Mouse (Mus musculus) neural tube, embryonic 15.5 days (tissue): ENCODE results near the gene Stx6. TPM values are rescaled to one million over a fixed set of nuclear protein-coding genes. Genes with fewer than 3 reads are reported as not detected.

Experiments used
- ATAC-seq: fragments of 200-750 bp; cut with Nextera tagmentation; 2 replicates; pipeline ENCODE4 v1.8.0; 2017; ENCODE audit warnings: mild to moderate bottlenecking, moderate TSS enrichment, moderate library complexity; ENCODE audit not compliant: low FRiP score
- H3K27ac ChIP-seq: fragments of 300-500 bp; sonication (generic); replicated peaks from 2 replicates; pipeline ENCODE4 v1.5.1; 2015; ENCODE audit warnings: mild to moderate bottlenecking, inconsistent platforms
- H3K27me3 ChIP-seq: fragments of 300-500 bp; sonication (generic); replicated peaks from 2 replicates; pipeline ENCODE4 v1.6.1; 2015; ENCODE audit warnings: inconsistent platforms
- H3K36me3 ChIP-seq: fragments of 300-500 bp; sonication (generic); 2 replicates; pipeline ENCODE4 v1.6.1; 2015; ENCODE audit warnings: inconsistent platforms
- H3K4me1 ChIP-seq: fragments of 300-500 bp; sonication (generic); 2 replicates; pipeline ENCODE4 v1.6.1; 2015; ENCODE audit warnings: inconsistent platforms
- H3K4me2 ChIP-seq: fragments of 300-500 bp; sonication (generic); 2 replicates; pipeline ENCODE4 v1.6.1; 2015; ENCODE audit warnings: inconsistent platforms, mild to moderate bottlenecking, moderate library complexity
- H3K4me3 ChIP-seq: fragments of 300-500 bp; sonication (generic); replicated peaks from 2 replicates; pipeline ENCODE4 v1.5.1; 2015; ENCODE audit warnings: mild to moderate bottlenecking, inconsistent platforms
- H3K9ac ChIP-seq: fragments of 300-500 bp; sonication (generic); replicated peaks from 2 replicates; pipeline ENCODE4 v1.6.1; 2015; ENCODE audit warnings: mild to moderate bottlenecking, inconsistent platforms
- H3K9me3 ChIP-seq: fragments of 300-500 bp; sonication (generic); replicated peaks from 2 replicates; pipeline ENCODE4 v1.6.1; 2016; ENCODE audit warnings: inconsistent platforms
- WGBS: fragments of 180-500 bp; shearing (Covaris S2); methylation state at CpG from one replicate; pipeline ENCODE4 v1.1.7; 2015; ENCODE audit warnings: mixed read lengths; 5-methylcytosine and 5-hydroxymethylcytosine counted together
- polyA plus RNA-seq: library from polyadenylated mRNA; unstranded; fragments of >200 nt; fragmentation: Nextera tagmentation; extraction: Ambion mirVana; gene quantifications from 2 replicates; pipeline ENCODE4 v1.2.1, GENCODE M21; 2015

The Stx6 gene
- polyA plus RNA-seq, 1 experiment from 2014 or later: 102 TPM

DNA sequence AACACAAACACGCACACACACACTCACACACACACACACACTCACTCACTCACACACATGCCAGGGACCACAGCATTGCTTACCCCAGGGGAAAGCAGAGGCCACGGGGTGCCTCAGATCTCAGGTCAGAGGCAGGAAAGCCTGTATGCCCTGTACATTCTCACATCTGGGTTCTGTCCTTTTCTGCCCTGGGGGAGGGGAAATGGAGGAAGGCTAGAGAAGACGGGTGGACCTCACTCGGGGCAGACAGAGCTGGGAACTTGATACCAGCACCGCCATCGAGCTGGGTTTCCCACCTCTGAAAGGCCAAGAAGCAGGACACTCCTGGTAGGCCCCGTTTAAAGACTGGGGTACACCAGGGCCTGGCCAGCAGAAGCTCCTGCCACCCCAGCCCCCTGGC is 52.5 kb downstream of the Stx6 start:
- H3K9me3 ChIP-seq: no peaks in the 10 kb centered on the region

DNA sequence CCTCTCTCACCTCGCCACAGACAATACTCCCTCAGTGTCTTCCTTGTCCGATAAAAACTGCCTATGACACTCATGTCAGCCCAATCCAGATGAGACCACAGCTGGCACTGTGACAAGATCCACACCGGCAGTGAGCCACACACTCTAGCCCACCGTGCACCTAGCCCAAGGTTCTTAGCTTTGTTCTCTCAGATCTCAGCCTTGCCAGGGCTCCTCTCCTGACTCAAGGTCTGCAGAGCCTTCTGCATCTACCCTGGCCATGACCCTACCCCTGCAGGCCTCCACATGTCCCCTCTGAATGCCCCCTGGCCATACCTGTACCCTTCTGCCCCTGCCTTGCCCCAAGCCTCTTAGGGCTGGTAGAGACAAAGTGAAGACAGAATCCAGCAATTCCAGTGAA is 53.6 kb downstream of the Stx6 start:
- Histone ChIP-seq H3K27ac (peak overlapping the region; percentile 68), H3K4me2 (no peak overlapping the region), H3K27me3 (no peaks in the 10 kb centered on the region), H3K9ac (0 out of 2 replicates have a peak overlapping the region, but pooled peaks have one; percentile 23), H3K4me3 (no peak overlapping the region), H3K9me3 (no peaks in the 10 kb centered on the region), H3K4me1 (peaks cover 62% of the 10 kb centered on the region), H3K36me3 (peaks cover 7% of the 10 kb centered on the region; the same call in 1 of the 2 replicates)
- 0 out of 2 replicates have a peak, but pooled peaks have one; percentile 1 for ATAC-seq
- 32% methylated on average over 4 of the region's 4 CpGs for WGBS

More for the DNA sequence above, 52.5 kb downstream of the Stx6 start:
- 61% methylated on average over 7 of the region's 7 CpGs for WGBS
- Histone ChIP-seq H3K27me3 (no peaks in the 10 kb centered on the region), H3K9ac (no peak overlapping the region), H3K4me1 (peaks cover 57% of the 10 kb centered on the region), H3K36me3 (peaks cover 10% of the 10 kb centered on the region; the same call in 1 of the 2 replicates), H3K4me3 (no peak overlapping the region), H3K27ac (peak overlapping the region; percentile 54; the same call in 1 of the 2 replicates), H3K4me2 (no peak overlapping the region)
- ATAC-seq: no peak

DNA sequence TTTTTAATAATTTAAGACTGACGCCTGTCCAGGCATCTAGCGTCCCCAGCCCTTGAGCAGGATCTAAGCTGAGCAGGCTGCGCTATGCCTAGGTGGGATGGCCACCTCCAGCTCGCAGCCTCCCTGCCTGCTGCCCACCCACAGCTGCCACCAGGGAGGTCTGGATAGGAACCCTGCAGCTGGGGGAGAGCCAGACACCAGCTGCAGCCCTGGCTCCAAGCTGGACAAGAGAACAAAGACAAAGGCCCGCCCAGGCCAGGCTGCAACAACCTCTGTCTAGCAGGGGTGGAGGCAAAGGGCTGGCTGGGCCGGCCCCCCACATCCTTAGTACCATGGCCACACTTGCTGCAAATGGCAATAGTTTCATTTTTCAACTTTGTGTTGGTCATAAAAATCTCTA is 54.0 kb downstream of the Stx6 start:
- H3K4me1 ChIP-seq: peaks cover 63% of the 10 kb centered on the region
- H3K9ac ChIP-seq: 0 out of 2 replicates have a peak overlapping the region, but pooled peaks have one; percentile 23

DNA sequence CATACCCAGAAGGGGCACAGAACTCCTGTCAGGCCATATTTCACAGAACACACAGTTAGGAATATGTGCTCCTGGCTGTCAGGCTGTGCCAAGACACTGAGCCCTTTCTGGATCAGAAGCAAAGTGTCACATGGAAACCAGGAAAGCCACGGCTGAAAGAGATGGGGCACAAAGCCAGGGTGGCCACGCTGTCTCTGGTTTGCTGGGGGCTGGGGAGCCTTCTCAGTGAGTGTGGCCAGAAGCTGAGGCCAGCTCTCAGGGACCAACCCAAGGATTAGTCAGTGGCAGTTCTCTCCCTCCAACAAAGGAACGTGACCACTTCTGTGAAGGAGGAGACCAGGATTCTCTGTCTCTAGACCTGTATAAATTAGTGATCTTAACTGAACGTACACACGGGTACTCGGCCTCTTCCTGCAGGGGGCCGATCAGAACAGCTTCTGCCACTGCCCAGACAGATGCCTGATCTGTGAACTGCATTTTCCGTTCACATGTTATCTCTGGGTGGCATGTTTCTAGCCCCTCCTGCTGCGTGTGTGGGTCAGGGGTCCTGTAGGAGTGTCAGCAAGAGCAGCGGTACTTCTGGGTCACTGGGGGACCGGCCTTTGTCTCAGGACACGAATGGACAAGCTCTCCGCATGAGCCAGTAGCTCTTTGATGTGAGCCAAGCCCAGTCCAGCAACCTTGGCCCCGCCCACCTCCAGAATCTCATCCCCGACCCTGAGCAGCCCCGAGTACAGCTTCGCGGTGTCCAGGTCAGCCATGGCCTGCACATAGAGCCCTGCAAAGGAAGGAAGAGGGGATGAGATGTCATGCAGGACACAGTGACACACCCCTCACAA is 54.6 kb downstream of the Stx6 start:
- peak overlapping the region; percentile 68 for H3K27ac ChIP-seq
- no peaks in the 10 kb centered on the region for H3K27me3 ChIP-seq
- no peaks in the 10 kb centered on the region for H3K9me3 ChIP-seq
- no peak overlapping the region; the same call in 1 of the 2 replicates for H3K9ac ChIP-seq
- WGBS: 10% methylated on average over 18 of the region's 18 CpGs
- peak overlapping the region; percentile 28 for H3K4me2 ChIP-seq
- peak; percentile 42; the same call in 1 of the 2 replicates for ATAC-seq
- peaks cover 63% of the 10 kb centered on the region for H3K4me1 ChIP-seq
- no peaks in the 10 kb centered on the region for H3K36me3 ChIP-seq
- no peak overlapping the region for H3K4me3 ChIP-seq

More for the DNA sequence above, 54.0 kb downstream of the Stx6 start:
- Histone ChIP-seq H3K4me3 (no peak overlapping the region), H3K9me3 (no peaks in the 10 kb centered on the region), H3K27me3 (no peaks in the 10 kb centered on the region), H3K27ac (peak overlapping the region; percentile 68), H3K4me2 (no peak overlapping the region), H3K36me3 (peaks cover 3% of the 10 kb centered on the region; the same call in 1 of the 2 replicates)
- peak; percentile 48 for ATAC-seq
- WGBS: 5% methylated on average over 6 of the region's 6 CpGs

DNA sequence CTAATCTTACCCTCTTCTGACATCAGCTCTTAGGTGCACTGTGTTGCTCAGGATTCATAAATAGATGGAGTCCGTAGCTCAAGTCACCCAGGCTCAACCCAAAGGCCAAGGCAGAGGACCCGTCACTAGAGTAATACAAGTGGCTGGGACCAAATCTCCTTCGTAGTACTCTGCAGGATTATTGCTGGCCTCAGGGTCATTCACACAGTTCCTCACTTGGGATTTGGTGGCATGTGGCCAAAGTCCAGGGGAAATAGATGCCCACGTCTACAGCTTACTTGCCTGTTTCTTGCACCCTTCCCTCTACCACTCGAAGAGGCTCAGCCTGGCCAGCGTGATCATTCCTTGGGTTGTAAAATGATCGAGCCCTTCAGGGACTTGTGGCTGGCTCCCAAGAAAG is 55.4 kb downstream of the Stx6 start:
- no peaks in the 10 kb centered on the region for H3K9me3 ChIP-seq
- no peak overlapping the region for H3K27ac ChIP-seq
- no peak overlapping the region for H3K4me3 ChIP-seq
- H3K36me3 ChIP-seq: no peaks in the 10 kb centered on the region
- no peaks in the 10 kb centered on the region for H3K27me3 ChIP-seq
- H3K4me2 ChIP-seq: 0 out of 2 replicates have a peak overlapping the region, but pooled peaks have one; percentile 28
- peaks cover 63% of the 10 kb centered on the region for H3K4me1 ChIP-seq
- ATAC-seq: no peak
- WGBS: 59% methylated on average over 7 of the region's 7 CpGs
- no peak overlapping the region for H3K9ac ChIP-seq

DNA sequence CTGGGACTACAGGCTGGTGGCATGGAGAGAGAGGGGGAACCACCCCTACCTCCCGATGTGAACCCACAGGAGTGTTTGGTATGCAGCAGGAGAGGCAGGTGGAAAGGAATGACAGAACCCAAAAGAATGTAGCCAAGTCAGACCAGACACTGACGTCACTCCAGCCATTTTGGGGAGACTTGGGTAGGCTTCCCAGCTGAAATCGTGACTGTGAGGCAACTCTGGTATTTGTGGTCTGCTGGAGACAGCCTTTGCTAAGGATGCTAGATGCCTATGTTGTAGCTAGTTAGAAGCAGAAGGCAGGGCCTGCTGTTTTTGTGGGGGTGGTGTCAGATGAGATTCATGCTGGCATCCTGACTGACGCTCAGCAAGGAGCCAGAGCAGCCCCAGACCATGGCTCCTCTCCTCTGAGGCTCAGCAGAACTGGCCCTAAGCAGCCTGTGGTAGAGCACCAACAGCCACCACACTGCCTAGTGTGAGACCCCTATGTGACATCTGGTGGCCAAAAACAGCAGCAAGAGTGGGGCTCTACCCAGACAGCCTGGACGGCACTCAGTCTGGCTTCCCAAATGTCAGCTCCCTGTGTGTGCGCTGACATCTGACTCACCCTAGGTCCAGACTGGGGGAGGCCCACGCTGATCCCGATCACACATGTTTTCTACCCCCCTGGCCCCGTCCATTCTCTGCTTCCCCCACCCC is 56.7 kb downstream of the Stx6 start:
- 67% methylated on average over 9 of the region's 9 CpGs for WGBS
- peaks cover 56% of the 10 kb centered on the region for H3K4me1 ChIP-seq
- no peak overlapping the region for H3K27ac ChIP-seq
- ATAC-seq: no peak
- H3K4me2 ChIP-seq: no peak overlapping the region
- no peaks in the 10 kb centered on the region for H3K9me3 ChIP-seq
- no peaks in the 10 kb centered on the region for H3K27me3 ChIP-seq
- H3K4me3 ChIP-seq: no peak overlapping the region
- H3K9ac ChIP-seq: no peak overlapping the region
- H3K36me3 ChIP-seq: no peaks in the 10 kb centered on the region

DNA sequence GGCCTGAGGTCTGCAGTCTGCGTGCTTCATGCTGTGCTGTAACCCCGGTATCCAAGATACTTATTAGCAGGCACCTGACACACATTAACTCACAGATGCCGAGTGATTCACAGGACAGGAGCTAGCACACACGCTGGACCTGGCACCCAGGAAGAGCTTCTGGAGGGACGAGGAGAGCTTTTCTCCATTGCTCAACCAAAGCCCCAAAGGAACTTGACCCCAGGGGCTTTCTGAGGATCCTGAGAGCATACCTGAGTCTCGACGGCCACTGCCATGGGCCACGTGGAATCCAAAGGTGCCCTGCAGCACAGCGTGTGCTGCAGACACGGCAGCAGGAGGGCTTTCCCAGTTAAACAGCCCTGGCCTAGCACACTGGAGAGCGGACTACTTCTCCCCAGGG is 57.8 kb downstream of the Stx6 start:
- Histone ChIP-seq H3K27ac (no peak overlapping the region), H3K9ac (no peak overlapping the region), H3K9me3 (no peaks in the 10 kb centered on the region), H3K36me3 (no peaks in the 10 kb centered on the region), H3K4me1 (peaks cover 46% of the 10 kb centered on the region), H3K27me3 (no peaks in the 10 kb centered on the region), H3K4me3 (no peak overlapping the region), H3K4me2 (no peak overlapping the region)
- ATAC-seq: no peak
- WGBS: 61% methylated on average over 11 of the region's 11 CpGs

DNA sequence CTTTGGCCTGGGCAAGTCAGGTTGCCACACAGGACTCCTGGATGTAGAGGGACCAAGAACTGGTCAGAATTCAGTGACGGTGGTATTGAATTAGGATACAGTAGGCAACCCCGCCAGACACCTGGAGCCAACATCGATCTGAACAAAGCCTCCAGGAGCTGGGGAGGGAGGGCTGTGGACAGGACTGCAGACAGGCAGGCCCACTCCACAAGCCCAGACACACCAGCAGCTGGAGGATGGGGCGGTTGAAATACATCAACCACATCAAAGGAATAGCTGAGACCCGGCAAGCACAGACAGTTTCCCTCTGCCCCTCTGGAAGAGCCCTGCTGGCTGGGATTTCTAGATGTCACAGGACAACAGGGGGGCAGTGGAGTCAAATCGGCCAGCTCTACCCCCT is 58.3 kb downstream of the Stx6 start:
- no peak overlapping the region for H3K4me3 ChIP-seq
- H3K27ac ChIP-seq: no peak overlapping the region
- H3K27me3 ChIP-seq: no peaks in the 10 kb centered on the region
- H3K9ac ChIP-seq: peak overlapping the region; percentile 15; the same call in 1 of the 2 replicates
- WGBS: 58% methylated on average over 6 of the region's 6 CpGs
- ATAC-seq: no peak
- no peaks in the 10 kb centered on the region for H3K36me3 ChIP-seq
- H3K4me2 ChIP-seq: no peak overlapping the region
- no peaks in the 10 kb centered on the region for H3K9me3 ChIP-seq
- H3K4me1 ChIP-seq: peaks cover 45% of the 10 kb centered on the region

DNA sequence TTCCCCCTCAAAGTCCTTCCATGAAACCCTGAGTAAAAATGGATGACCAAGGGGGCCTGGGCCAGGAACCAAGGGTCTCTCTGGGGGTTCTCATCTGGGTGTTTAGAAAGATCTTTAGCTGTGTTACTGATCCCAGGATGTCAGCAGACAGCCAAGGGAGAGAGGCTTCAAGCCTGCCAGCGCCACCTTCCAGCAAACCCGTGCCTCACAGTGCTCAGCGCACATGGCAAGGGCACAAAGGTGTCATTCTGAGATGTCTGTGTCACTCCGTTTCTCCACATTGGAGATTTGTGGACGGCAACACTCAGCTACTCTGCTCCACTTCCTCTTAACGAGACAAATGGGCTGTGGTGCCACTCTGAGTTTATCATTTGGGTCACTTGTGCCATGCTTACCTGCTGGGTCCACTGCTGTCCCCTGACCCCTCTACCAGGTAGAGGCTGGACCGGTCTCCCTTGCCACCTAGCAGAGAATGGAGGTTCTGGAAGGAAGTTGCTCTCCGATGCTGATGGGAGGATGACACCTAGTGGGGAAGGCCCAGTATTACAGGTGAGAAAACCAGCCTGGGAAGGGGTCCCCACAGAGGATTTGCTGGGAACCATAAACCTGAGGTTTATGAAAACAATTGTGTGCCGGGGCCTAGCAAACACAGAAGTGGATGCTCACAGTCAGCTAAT is 59.5 kb downstream of the Stx6 start:
- no peaks in the 10 kb centered on the region for H3K9me3 ChIP-seq
- WGBS: 51% methylated on average over 9 of the region's 9 CpGs
- H3K27me3 ChIP-seq: no peaks in the 10 kb centered on the region
- H3K36me3 ChIP-seq: no peaks in the 10 kb centered on the region
- peaks cover 42% of the 10 kb centered on the region for H3K4me1 ChIP-seq
- H3K27ac ChIP-seq: no peak overlapping the region
- H3K4me2 ChIP-seq: no peak overlapping the region
- no peak for ATAC-seq
- no peak overlapping the region for H3K9ac ChIP-seq
- H3K4me3 ChIP-seq: no peak overlapping the region

DNA sequence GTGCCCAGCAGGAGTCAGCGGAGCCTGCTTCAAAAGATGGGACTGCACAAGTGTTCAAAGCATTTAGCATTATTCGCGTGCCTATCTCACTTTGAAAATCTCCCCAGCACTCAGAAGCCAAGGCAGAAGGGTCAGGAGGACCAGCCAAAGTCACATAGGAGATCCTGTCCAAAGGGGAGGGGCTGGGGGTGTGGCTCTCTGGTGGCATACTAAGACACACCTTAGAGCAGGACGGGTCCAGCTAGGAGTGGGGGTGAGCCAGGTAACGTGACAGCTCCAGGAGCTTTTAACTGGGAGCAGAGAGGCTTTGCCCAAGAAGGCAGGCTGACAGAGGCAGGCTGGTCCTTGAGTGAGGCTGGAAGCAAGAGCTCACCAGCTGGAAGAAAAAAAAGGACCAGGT is 60.4 kb downstream of the Stx6 start:
- no peak for ATAC-seq
- Histone ChIP-seq H3K9me3 (no peaks in the 10 kb centered on the region), H3K4me2 (no peak overlapping the region), H3K27me3 (no peaks in the 10 kb centered on the region), H3K9ac (no peak overlapping the region), H3K4me3 (no peak overlapping the region), H3K27ac (no peak overlapping the region), H3K36me3 (no peaks in the 10 kb centered on the region), H3K4me1 (peaks cover 35% of the 10 kb centered on the region)
- 79% methylated on average over 5 of the region's 5 CpGs for WGBS

DNA sequence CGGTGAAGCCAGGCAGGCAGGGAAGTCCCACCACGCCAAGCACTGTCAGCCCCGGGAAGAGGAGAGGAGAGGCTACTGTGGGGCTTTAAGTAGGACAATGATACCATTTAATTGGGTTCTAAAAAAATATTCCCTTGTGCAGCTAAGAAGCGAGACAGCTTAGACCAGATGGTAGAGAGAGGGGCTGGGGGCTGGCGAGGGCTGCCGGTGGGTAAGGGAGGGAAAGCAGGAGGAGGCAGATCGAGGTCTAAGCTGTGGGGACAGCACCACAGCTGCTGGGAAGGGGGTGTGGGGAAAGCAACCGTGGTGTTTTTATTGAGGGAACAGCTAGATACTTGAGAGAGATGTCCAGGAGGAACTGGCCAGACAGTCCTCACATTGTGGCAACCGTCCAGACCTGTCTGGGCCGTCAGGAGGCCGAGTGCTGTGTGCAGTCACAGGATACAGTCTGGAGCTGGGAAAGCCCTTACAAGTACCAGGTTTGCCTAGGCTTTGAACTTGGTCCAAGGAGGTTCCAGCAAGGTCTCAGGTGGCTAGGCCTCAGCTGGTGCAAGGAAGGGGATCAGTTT is 63.7 kb downstream of the Stx6 start:
- Histone ChIP-seq H3K36me3 (no peaks in the 10 kb centered on the region), H3K4me1 (peaks cover 24% of the 10 kb centered on the region), H3K4me3 (no peak overlapping the region), H3K9ac (no peak overlapping the region), H3K27ac (peak overlapping the region; percentile 43), H3K27me3 (no peaks in the 10 kb centered on the region), H3K9me3 (no peaks in the 10 kb centered on the region), H3K4me2 (no peak overlapping the region)
- no peak for ATAC-seq
- 34% methylated on average over 11 of the region's 11 CpGs for WGBS
